Mouse (Mus musculus) G1E (cell line): ENCODE data around the gene Plekhj1.

Experiments
- CTCF ChIP-seq: IDR thresholded peaks from 2 replicates; pipeline ENCODE4 v1.5.1; 2012; ENCODE audit warnings: low read depth, low read length, inconsistent platforms, mixed read lengths
- GATA1 ChIP-seq: IDR thresholded peaks from 2 replicates; pipeline ENCODE4 v1.6.1; 2012; ENCODE audit warnings: borderline replicate concordance, low read length, inconsistent platforms, mixed read lengths
- GATA2 ChIP-seq: IDR thresholded peaks from 2 replicates; pipeline ENCODE4 v1.6.1; 2012; ENCODE audit warnings: low read depth, low read length, inconsistent platforms, borderline replicate concordance
- POLR2AphosphoS5 ChIP-seq: IDR thresholded peaks from 2 replicates; pipeline ENCODE4 v1.6.1; 2012; ENCODE audit warnings: low read depth, low read length, inconsistent platforms; ENCODE audit not compliant: insufficient replicate concordance
- TAL1 ChIP-seq: conservative IDR thresholded peaks from 2 replicates; pipeline ENCODE4 v1.6.1; 2012; ENCODE audit warnings: low read depth, low read length, inconsistent platforms, mixed read lengths

- TF ChIP-seq POLR2AphosphoS5 (no peak), CTCF (no peak), GATA1 (no peak), TAL1 (no peak), GATA2 (no peak)
Observed at GRCm38 (mm10) chr10:80842334-80842733, 43.9 kb upstream of the Plekhj1 start.
